Mouse (Mus musculus) kidney, postnatal 4 days (tissue): Measurements from ENCODE around the gene Mecom.
A peak's percentile ranks its signal among the peaks of the same experiment; 100 is the strongest.

Experiments used
- DNase-seq, 2 experiments: peaks; one replicate each; pipeline ENCODE4 v3.0.0; 2021; ENCODE audit warnings: mixed read lengths in 2 of 2

Gene Mecom

GRCm38 (mm10) chr3:30349279-30349678 is 198.5 kb downstream of the Mecom start:
- DNase-seq: peak in 1 of 2 experiments; percentile 40

- DNase-seq: no peak
Observed at GRCm38 (mm10) chr3:30344151-30344550, 203.7 kb downstream of the Mecom start.

GRCm38 (mm10) chr3:30332337-30332736 is 215.5 kb downstream of the Mecom start:
- no peak for DNase-seq

GRCm38 (mm10) chr3:30330476-30330875 is 217.3 kb downstream of the Mecom start:
- no peak for DNase-seq

GRCm38 (mm10) chr3:30330021-30330420 is 217.8 kb downstream of the Mecom start:
- DNase-seq: no peak

GRCm38 (mm10) chr3:30314955-30315354 is 232.9 kb downstream of the Mecom start:
- no peak for DNase-seq

- no peak for DNase-seq
Observed at GRCm38 (mm10) chr3:30308081-30308480, 239.7 kb downstream of the Mecom start.

GRCm38 (mm10) chr3:30307601-30308000 is 240.2 kb downstream of the Mecom start:
- no peak for DNase-seq

- DNase-seq: no peak
Observed at GRCm38 (mm10) chr3:30306080-30306479, 241.7 kb downstream of the Mecom start.

GRCm38 (mm10) chr3:30299460-30299859 is 248.3 kb downstream of the Mecom start:
- DNase-seq: peak in 1 of 2 experiments; percentile 28

- no peak for DNase-seq
Observed at GRCm38 (mm10) chr3:30294433-30294832, 253.4 kb downstream of the Mecom start.

GRCm38 (mm10) chr3:30286529-30286928 is 261.3 kb downstream of the Mecom start:
- no peak for DNase-seq

GRCm38 (mm10) chr3:30284094-30284493 is 263.7 kb downstream of the Mecom start:
- DNase-seq: no peak

GRCm38 (mm10) chr3:30283562-30283961 is 264.2 kb downstream of the Mecom start:
- no peak for DNase-seq

GRCm38 (mm10) chr3:30277569-30277968 is 270.2 kb downstream of the Mecom start:
- peak in 1 of 2 experiments; percentile 8 for DNase-seq

- no peak for DNase-seq
Observed at GRCm38 (mm10) chr3:30276099-30276498, 271.7 kb downstream of the Mecom start.

GRCm38 (mm10) chr3:30269253-30269652 is 278.6 kb downstream of the Mecom start:
- no peak for DNase-seq

GRCm38 (mm10) chr3:30260945-30261344 is 286.9 kb downstream of the Mecom start:
- no peak for DNase-seq

GRCm38 (mm10) chr3:30258421-30258820 is 289.4 kb downstream of the Mecom start:
- DNase-seq: no peak

GRCm38 (mm10) chr3:30257776-30258175 is 290.0 kb downstream of the Mecom start:
- no peak for DNase-seq

- no peak for DNase-seq
Observed at GRCm38 (mm10) chr3:30256896-30257295, 290.9 kb downstream of the Mecom start.

GRCm38 (mm10) chr3:30255828-30256227 is 292.0 kb downstream of the Mecom start:
- DNase-seq: no peak

- no peak for DNase-seq
Observed at GRCm38 (mm10) chr3:30254451-30254850, 293.4 kb downstream of the Mecom start.

GRCm38 (mm10) chr3:30253714-30254113 is 294.1 kb downstream of the Mecom start:
- DNase-seq: no peak

- DNase-seq: no peak
Observed at GRCm38 (mm10) chr3:30248656-30249384, 299.0 kb downstream of the Mecom start.
